Mouse (Mus musculus): Measurements from ENCODE around the gene Drg1.
"Not testable (repeated sequence)": the region's sequence is repeated elsewhere in the genome, so short reads cannot be mapped to it uniquely, and the experiment has no call there.

The Drg1 gene

DNA sequence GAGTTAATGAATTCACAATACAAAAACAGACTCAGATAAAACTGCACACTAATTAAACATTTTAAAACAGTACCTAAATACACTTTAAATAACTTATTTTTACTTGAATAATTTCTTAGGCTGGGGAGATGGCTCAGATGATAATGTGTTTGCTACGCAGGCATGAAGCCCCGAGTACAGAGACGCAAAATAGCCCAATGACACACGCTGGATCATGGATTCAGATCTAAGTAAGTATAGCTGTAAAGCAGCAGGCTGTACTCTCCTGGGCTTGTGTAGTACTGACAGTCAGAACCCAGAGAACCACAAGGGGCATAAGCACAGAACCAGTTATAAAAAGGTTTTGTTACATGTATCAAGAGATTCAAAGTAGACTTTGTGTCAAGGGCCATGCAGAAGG, 99.1 kb downstream of the Drg1 start:
- DNase-seq (ENCODE audit: low read depth, low spot score), result not testable (repeated sequence)

DNA sequence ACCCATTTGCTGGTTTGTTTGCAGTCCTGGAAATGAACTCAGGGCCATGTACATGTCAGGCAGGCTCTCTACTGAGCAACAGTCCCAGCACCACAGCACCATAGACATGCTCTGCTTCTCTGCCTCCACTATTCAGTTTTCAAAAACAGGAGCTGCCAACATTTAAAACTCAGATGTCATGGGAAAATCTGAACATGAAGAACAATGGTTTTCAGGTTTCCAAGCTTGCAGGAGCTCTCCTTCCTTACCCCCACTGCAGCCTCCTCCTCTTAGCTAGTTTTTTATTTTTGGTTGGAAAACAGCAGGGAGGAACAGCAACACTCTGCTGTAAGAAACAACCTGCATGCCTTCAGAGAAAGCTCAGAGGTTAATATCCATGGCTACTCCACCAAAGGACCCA, 99.9 kb downstream of the Drg1 start:
- not testable (repeated sequence) for DNase-seq (ENCODE audit: low read depth, low spot score)

DNA sequence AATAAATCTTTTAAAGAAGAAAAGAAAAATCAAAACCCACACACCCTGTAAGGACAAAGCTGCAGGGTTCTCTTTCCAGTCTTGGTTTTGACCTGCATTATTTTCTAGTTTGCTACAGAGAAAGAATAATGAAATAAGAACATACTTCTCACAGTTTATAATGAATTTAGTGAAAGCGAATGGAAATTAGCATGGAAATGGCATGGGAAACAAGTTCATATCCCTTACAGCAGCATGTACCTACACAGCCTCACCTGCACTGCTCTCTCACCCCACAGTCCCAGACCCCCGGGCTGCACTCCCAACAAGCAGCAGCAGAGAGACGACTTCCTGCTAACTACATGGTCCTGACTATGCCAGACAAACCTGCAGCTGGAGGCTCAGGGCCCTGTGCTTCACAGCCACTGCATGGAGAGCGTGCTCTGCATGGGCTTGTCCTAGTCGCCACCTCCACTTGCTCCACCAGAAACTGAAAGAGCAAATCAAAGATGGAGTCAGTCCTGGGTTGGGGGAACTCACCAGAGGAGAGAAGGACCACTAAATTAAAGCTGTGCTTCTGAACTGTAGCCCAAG, 100.9 kb downstream of the Drg1 start:
- DNase-seq (ENCODE audit: low read depth, low spot score), result not testable (repeated sequence)

DNA sequence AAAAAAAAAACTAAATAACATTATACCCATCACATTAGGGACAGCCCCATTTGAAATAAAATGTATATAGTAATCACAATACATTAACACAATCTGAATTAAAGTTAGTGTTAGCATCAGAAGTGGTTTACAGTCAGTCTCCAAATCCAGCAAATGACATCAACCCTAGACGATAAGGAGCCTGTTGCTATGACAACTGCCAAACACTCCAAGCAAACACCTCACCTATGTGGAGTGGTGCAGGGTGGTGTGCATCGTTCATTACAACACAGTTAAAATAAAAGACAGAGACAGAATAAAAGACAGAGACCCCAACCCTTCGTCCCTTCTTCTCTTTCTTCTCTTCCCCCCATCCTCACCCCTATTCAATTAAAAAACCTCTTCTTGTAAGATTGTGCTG, 102.6 kb downstream of the Drg1 start:
- DNase-seq (ENCODE audit: low read depth, low spot score), result not testable (repeated sequence)

DNA sequence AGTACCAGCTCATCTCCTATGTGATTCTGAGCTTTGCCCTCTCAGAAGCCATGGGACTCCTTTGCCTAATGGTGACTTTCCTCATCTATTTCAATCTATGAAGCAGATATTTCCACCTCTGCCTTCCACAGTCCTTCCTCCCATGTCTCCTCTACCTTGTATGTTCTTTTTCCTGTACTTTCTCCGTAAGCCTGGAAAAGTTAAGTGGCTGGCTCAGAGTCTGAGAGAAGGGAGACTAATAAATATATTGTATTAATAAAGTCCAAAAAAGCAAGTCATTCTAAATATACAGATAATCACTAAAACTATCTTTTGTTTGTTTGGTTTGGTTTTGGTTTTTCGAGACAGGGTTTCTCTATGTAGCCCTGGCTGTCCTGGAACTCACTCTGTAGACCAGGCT, 103.1 kb downstream of the Drg1 start:
- DNase-seq (ENCODE audit: low read depth, low spot score), result not testable (repeated sequence)

DNA sequence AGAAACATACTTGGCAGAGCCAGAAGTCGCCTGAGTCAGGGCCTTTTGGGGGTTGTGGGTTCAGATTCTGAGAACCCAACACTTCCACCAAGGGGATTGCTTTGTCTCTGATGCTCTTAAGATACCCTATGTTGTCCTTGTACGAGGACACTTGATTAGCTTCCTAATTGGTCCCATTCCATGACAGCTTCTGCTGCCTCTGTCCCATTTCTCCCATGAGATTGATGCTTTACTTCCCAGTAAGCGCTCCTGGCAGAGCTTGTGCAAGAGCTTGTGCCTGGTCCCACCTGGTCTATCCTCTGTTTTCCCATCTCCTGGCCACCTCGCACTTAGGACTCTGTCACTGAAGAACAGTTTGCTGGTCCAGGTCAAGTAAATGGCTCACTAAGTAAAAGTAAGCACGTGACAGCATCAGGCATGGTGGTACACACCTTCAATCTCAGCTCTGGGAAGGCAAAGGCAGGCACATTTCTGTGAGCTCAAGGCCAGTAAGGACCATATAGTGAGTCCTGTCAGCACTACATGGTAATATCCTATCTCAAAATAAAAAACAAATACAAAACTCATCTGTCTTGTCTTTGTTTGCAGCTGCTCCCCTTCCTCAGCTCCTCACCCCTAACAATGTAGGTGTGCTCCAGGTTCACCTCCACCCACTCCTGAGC, 103.8 kb downstream of the Drg1 start:
- not testable (repeated sequence) for DNase-seq (ENCODE audit: low read depth, low spot score)

DNA sequence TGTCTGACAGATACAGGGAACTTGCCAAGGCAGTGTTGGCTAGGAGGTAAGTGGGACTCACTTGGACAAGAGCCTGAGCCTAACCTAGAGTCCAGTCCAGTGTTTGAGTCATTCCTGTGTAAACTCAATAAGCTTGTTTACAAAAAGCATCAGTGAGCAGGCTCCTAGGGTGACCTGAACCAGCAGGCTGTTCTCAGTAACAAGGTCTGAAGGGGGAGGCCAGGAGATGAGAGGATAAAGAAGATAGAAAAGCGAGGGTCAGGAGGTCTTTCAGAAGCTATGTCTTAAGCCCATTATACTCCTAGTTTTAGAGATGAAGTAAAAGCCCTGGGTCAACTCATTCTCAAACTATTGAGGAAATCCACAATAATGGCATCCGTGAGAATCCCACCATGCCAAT, 104.8 kb downstream of the Drg1 start:
- not testable (repeated sequence) for DNase-seq (ENCODE audit: low read depth, low spot score)

DNA sequence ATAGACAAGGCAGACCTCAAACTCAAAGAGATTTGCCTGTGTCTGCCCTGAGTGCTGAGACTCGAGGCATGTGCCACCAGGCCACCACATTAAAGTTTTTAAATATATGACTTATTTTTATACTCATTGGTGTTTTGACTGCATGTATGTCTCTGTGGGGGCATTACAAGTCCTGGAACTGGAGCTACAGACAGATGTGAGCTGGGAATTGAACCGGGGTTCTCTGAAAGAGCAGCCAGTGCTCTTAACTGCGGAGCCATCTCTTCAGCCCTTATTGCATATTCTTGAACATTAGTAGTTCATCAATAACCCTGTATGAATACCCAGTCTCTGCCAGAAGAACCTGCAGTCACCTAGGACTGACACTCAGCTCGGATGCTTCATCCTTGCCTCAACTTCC, 107.4 kb downstream of the Drg1 start:
- DNase-seq (ENCODE audit: low read depth, low spot score), result not testable (repeated sequence)

DNA sequence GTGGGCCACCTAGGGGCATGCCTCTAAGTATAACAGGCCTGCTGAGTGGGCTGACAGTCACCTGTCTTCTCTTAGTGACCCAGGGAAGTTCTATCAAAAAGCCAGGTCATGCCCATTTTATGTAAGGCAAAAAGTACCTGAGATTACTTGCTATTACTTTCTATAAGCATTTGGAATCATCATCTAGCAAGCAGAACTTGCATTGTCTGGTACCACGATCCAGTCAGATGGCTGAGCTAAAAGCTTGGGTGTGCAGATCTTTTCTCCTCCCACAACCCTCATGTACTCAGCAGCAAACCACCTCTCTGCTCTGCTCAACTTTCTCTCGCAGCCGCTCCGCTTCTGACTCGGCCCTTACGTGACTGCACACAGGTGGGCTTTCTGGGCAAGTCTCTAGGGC, 108.2 kb downstream of the Drg1 start:
- not testable (repeated sequence) for DNase-seq (ENCODE audit: low read depth, low spot score)

DNA sequence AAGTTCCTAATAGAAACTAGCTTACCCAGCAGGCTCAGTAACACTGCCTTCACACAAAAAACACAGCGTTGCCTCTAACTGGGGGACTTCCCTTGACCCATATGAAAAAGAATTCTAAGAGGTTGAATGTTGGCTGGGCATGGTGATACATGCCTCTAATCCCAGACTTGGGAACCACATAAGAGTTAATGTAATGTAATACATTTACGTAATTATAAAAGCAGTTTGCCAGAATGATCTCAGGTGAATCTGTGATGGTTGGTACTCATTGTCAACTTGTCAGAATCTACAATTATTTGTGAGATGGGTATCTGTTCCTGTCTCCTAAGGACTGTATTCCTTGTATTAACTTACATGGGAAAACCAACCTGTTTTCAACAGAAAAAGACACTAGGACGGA, 109.2 kb downstream of the Drg1 start:
- not testable (repeated sequence) for DNase-seq (ENCODE audit: low read depth, low spot score)

DNA sequence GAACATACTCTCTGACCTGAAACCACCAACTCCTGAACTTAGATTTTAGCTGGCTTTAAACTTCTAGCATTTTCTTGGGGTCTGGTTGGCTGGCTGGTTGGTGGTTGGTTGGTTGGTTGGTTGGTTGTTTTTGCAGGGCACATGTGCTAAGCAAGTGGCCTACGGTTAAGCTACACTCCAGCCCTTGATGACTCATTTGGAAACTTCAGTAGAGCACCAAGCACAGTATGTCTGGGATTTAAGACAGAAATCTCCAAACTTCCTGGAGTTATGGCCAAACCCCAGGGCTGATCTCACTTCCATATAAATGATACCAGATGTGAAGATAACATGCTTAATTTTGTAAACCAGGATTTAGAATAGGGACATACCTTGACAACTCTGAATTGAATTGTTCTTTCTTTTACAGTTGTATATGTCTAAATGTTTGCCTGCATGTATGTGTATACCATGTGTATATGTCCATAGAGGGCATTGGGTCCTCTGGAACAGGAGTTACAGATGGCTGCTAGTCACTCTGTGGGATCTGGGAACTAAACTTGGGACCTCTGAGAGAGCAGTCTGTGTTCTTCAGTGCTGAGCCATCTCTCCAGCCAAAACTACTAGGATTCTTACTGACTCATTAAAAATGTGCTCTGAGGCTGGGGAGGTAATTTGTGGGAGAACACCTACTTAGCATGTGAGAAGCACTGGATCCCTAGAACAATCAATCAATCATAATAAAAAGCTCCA, 112.4 kb downstream of the Drg1 start:
- DNase-seq (ENCODE audit: low read depth, low spot score), result peak; percentile 51

DNA sequence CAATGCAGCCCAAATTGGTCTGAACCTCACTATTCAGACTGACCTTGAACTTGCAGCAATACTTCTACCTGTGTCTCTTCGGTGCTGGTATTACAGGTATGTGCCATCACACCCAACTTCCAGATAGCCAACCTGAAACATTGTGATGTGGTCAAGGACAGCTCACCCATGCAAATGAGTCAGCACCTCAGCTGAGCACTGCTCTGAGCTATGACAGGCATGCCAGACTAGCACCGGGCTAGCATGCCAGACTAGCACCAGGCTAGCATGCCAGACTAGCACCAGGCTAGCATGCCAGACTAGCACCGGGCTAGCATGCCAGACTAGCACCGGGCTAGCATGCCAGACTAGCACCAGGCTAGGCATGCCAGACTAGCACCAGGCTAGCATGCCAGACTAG, 114.9 kb downstream of the Drg1 start:
- DNase-seq (ENCODE audit: low read depth, low spot score), result not testable (repeated sequence)

DNA sequence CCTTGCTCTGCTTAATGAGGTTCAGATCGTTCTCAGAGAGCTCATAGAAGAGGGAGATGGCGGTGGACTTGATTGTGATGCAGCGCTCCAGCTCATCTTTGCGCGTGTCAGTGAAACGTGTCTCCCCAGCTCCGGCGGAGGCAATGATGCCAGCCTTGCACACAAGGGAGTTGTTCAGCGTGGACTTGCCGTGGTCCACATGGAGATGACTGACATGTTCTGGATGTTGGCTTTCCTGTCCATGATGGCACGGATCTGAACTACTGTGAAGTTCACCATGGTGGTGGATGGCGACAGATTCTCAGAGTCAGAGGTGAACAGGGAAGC, 115.6 kb downstream of the Drg1 start:
- not testable (repeated sequence) for DNase-seq (ENCODE audit: low read depth, low spot score)

DNA sequence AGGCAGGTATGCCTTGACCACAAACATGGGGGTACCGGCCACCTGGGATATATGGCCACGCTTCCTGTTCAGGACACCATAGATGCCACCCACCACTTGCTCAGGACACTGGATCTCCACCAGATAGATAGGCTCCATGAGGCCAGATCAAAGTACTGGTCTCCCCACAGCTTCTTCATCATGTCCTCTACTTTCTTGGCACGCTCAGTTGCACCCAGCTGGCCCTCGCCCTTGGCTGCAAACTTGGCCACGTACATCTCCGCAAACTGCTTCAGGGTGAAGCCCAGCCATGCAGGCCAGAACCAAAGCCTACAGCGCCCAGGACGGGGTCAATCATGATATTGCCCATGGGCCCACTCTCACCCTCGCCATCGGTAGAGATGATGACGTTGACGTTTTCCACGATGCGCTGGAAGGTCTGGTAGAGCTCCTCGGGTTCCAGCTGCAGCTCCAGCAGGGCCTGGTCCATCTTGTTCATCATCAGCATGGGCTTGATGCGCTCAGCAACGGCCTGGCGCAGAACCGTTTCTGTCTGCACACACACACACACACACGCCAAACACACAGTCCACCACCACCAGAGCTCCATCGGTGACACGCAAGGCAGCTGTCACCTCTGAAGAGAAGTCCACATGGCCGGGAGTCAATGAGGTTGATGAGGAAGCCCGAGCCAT, 116.1 kb downstream of the Drg1 start:
- not testable (repeated sequence) for DNase-seq (ENCODE audit: low read depth, low spot score)

DNA sequence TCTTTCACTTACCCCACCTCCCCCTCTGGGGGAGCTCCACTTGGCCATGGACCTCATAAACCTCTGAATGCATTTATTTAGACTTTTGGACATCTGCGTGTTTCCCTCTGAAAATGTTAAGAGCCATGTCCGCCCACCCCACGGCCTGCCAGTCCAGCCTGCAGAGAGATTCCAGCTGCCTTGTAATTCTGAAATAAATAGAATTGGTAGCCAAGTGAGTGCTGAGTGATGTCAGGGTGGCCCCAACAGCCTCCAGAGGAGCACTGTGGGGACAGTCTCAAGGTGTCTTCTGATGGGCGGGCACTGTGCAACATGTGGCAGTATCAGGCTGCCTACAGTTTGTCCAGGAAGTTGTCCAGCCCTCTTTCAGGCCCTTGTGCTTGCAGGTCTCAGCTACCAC, 116.7 kb downstream of the Drg1 start:
- DNase-seq (ENCODE audit: low read depth, low spot score), result not testable (repeated sequence)

DNA sequence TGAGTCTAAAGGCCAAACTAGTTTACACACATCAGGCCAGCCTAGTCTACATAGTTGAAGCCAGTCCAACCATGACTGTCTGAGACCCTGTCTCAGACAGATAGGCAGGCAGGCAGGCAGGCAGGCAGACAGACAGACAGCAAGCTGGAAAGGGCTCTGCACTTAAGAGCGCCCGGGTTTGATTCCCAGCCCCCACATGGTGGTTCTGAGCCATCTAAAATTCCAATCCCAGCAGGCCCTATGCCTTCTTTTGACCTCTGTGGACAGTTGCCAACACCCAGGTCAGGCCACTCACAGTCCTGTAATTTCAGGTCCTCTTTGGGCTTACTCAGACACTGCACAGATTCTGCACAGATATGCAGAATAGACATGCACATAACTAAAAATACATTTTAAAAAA, 119.4 kb downstream of the Drg1 start:
- DNase-seq (ENCODE audit: low read depth, low spot score), result not testable (repeated sequence)

DNA sequence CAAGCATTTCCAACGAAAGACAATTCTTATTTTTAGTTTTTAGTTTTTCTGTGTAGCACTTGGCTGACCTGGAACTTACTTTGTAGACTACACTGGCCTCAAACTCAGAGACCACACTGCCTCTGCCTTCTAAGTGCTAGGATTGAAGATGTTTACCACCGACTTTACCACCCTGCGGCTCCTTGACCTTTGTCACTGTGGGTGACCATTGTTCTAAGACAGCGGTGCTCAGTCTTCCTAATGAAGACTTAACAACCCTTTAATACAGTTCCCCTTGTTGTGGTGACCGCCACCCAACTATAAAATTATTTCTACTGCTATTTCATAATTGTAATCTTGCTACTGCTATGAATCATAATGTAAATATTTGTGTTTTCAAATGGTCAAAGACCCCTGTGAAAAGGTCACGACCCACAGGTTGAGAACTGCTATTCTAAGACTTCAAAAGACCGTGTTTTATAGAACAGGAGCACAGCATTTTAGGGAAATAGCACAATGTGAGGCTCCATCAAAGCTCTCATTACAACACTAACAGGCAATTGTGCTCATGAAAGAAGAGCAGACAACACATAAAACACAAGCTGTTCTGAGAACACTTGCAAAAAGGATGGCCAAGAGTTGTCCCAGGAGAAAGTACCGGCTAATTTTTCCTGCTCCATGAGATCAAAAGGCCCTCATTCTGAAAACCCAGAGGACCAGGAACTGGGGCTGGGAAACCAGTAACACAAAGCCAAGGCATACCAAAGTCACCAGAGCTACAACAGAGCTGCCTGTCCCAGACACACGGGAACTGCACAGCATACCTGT, 120.7 kb downstream of the Drg1 start:
- DNase-seq (ENCODE audit: low read depth, low spot score), result peak; percentile 88

DNA sequence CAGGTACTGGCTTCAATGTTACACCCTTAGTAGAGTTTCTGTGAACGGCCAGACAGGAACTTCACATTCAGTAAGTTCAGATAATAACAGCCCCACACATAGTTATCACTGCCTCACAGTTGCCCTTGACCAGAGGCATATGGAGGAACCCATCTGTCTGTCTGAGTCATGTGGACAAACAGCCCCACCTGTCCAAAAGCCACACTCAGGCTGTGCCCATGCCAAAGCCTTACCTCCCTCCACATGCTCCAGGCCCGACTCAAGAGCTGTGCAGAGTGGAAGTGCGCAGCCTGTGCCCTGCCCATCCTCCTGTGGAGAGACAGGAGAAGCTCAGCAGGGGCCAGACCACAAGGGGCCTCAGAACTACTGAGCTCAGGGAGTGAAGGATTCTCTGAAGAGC, 122.2 kb downstream of the Drg1 start:
- not testable (repeated sequence) for DNase-seq (ENCODE audit: low read depth, low spot score)

DNA sequence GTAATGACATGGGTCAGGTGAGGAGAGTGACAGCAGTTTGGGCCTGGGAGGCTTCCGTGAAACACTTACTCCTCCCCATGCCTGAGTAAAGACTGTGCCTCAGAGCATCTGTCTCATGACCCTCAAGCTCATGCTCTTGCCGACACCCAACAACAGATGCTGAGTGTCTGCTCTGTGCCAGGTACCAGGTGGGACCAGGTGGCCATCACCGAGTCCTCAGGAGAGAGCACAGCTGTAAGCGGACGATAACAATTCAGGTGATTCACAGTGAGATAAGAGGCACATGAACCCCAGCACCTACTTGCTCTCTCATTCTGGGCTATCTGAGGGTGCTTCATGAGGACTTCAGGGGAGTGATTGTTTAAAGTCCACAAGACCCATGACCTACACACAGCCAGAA, 123.8 kb downstream of the Drg1 start:
- not testable (repeated sequence) for DNase-seq (ENCODE audit: low read depth, low spot score)

DNA sequence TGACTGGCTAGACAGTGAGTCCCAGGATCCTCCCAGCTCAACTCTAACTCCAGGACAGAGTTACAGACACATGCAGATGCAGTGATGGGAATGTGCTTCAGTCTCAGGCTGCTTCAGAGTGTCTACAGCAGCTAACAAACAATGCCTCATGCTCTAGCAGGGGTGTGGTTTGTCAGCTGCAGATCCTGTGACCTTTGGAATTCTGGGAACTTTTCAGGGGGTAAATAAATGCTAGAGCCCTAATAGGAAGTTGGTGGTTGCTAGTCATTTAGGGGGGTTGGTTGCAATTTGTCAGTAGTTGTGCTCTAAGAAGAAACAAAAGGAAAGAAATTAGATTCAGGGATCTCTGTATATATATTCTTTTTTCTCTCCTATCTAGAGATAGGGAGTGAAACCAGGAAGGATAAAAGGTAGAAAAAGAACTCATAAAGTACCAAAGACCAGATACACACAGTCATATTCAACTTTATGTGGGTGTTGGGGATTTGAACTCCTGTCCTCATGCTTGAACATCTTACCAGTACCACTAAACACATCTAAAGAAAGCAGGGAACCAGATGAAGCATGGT, 125.2 kb downstream of the Drg1 start:
- not testable (repeated sequence) for DNase-seq (ENCODE audit: low read depth, low spot score)

DNA sequence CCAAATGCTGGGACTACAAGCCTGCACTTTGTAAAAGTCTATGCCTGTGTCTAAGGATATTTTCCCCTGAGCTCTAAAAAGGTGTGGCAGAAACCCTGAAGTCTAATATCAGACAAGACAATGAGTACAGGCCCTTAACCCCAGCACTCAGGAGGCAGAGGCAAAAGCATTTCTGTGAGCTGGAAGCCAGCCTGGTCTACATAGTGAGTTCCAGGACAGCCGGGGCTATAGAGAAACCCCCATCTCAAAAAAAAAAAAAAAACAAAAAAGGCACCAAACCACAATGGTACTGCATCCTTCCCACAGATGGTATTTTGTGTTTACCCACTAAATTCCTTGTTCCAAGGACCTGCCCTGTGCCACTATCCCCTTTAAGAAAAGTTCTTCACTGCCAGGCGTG, 127.9 kb downstream of the Drg1 start:
- DNase-seq (ENCODE audit: low read depth, low spot score), result not testable (repeated sequence)
